Mouse (Mus musculus) heart, adult 11 months (tissue): ENCODE data around the gene Cpsf6.
A peak's percentile ranks its signal among the peaks of the same experiment; 100 is the strongest.

Source experiments
- DNase-seq: peaks from one replicate; pipeline ENCODE4 v3.0.0; 2022

Cpsf6 gene

GRCm38 (mm10) chr10:117384386-117385085 lies 4.7 kb upstream of the Cpsf6 start:
- peak; percentile 67 for DNase-seq

- peak; percentile 62 for DNase-seq
Measured at GRCm38 (mm10) chr10:117383941-117384340, 4.1 kb upstream of the Cpsf6 start.

- peak; percentile 50 for DNase-seq
Measured at GRCm38 (mm10) chr10:117382996-117383550, 3.3 kb upstream of the Cpsf6 start.

- DNase-seq: peak; percentile 48
Measured at GRCm38 (mm10) chr10:117382146-117382545, 2.3 kb upstream of the Cpsf6 start.

GRCm38 (mm10) chr10:117380721-117381570 lies 1.1 kb upstream of the Cpsf6 start:
- DNase-seq: peak; percentile 67

GRCm38 (mm10) chr10:117379441-117379840 lies 374 bp downstream of the Cpsf6 start:
- no peak for DNase-seq

- DNase-seq: peak; percentile 64
Measured at GRCm38 (mm10) chr10:117378642-117379041, 1.2 kb downstream of the Cpsf6 start.

- DNase-seq: peak; percentile 74
Measured at GRCm38 (mm10) chr10:117378291-117378555, 1.6 kb downstream of the Cpsf6 start.

- peak; percentile 75 for DNase-seq
Measured at GRCm38 (mm10) chr10:117377431-117378290, 2.2 kb downstream of the Cpsf6 start.

GRCm38 (mm10) chr10:117376580-117377189 lies 3.1 kb downstream of the Cpsf6 start:
- DNase-seq: peak; percentile 99

- peak; percentile 95 for DNase-seq
Measured at GRCm38 (mm10) chr10:117375841-117376579, 3.8 kb downstream of the Cpsf6 start.

GRCm38 (mm10) chr10:117375163-117375562 lies 4.7 kb downstream of the Cpsf6 start:
- no peak for DNase-seq

- peak; percentile 90 for DNase-seq
Measured at GRCm38 (mm10) chr10:117363106-117363505, 16.7 kb downstream of the Cpsf6 start.

- DNase-seq: no peak
Measured at GRCm38 (mm10) chr10:117358891-117359290, 20.9 kb downstream of the Cpsf6 start.

GRCm38 (mm10) chr10:117343000-117343399 lies 36.8 kb downstream of the Cpsf6 start:
- DNase-seq: no peak

GRCm38 (mm10) chr10:117342406-117342805 lies 37.4 kb downstream of the Cpsf6 start:
- DNase-seq: no peak

- DNase-seq: peak; percentile 15
Measured at GRCm38 (mm10) chr10:117341029-117341428, 38.8 kb downstream of the Cpsf6 start.

GRCm38 (mm10) chr10:117339241-117339640 lies 40.6 kb downstream of the Cpsf6 start:
- peak; percentile 77 for DNase-seq

GRCm38 (mm10) chr10:117337946-117338345 lies 41.9 kb downstream of the Cpsf6 start:
- DNase-seq: no peak

GRCm38 (mm10) chr10:117335649-117336048 lies 44.2 kb downstream of the Cpsf6 start:
- DNase-seq: peak; percentile 18

GRCm38 (mm10) chr10:117330521-117330920 lies 49.3 kb downstream of the Cpsf6 start:
- DNase-seq: peak; percentile 89

- DNase-seq: peak; percentile 91
Measured at GRCm38 (mm10) chr10:117323782-117324181, 56.0 kb downstream of the Cpsf6 start.
